Comparison of ENCODE assay signal across 13 mouse cellular contexts in the genomic region with DNA sequence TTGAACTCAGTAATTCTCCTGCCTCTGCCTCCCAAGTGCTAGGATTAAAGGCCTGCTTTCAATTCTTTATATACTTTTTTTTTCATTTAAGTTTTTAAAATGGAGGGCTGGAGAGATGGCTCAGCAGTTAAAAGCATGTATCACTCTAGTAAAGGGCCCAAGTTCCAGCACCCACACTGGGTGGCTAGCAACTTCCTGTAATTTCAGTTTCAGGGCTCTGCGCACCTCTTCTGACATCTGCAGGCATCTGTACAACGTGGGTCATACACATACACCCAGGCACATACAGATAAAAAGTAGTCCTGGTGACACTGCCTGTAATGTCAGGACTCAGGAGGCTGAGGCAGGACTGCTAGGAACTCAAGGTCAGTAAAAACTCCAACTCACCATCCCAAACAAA. TPM values are rescaled to one million over a fixed set of nuclear protein-coding genes. Genes with fewer than 3 reads are reported as not detected.
DNase-seq lines count a peak whose midpoint lies in the region; ATAC-seq lines count a peak whose summit lies in the region.
"Had no signal": no experiment of that assay in that cellular context is flagged by ENCODE, and none has a peak within 500 bp of the region (broad histone marks: within the 10 kb centered on the region; RNA-seq: fewer than 3 reads in every experiment).

No protein-coding gene starts in this region.

- no peaks in the 10 kb centered on the region for H3K36me3 ChIP-seq in liver, embryonic 11.5 days (ENCODE audit: control insufficient read depth, insufficient read depth, low read length)
- peaks cover 100% of the 10 kb centered on the region for H3K36me3 ChIP-seq in megakaryocyte, embryonic 14.5 days (replicated peaks; ENCODE audit: low read length)
- H3K36me3 ChIP-seq: hindbrain, embryonic 15.5 days; midbrain, embryonic 13.5 days had no signal

- H3K9ac ChIP-seq in liver, embryonic 11.5 days (ENCODE audit: low read depth, low read length): no peak overlapping the region
- H3K9ac ChIP-seq: hindbrain, embryonic 15.5 days; midbrain, embryonic 13.5 days had no signal

- peaks cover 24% of the 10 kb centered on the region for H3K4me1 ChIP-seq in liver, embryonic 11.5 days (replicated peaks; ENCODE audit: control insufficient read depth, insufficient read depth, low read length)
- H3K4me1 ChIP-seq in megakaryocyte, embryonic 14.5 days: peaks cover 79% of the 10 kb centered on the region
- H3K4me1 ChIP-seq: hindbrain, embryonic 15.5 days; midbrain, embryonic 13.5 days had no signal

- no peaks in the 10 kb centered on the region for H3K27me3 ChIP-seq in liver, embryonic 11.5 days (replicated peaks; ENCODE audit: control insufficient read depth, insufficient read depth, low read length)
- no peaks in the 10 kb centered on the region for H3K27me3 ChIP-seq in megakaryocyte, embryonic 14.5 days (replicated peaks)
- H3K27me3 ChIP-seq: hindbrain, embryonic 15.5 days; midbrain, embryonic 13.5 days had no signal

- whole genome bisulfite sequencing in liver, embryonic 11.5 days: 52% methylated on average over 2 of the region's 2 CpGs

- no peak overlapping the region for H3K4me2 ChIP-seq in liver, embryonic 11.5 days
- H3K4me2 ChIP-seq: hindbrain, embryonic 15.5 days; midbrain, embryonic 13.5 days had no signal

- no peak for DNase-seq in liver, embryonic 11.5 days (ENCODE audit: low spot score)
- no peak for DNase-seq in liver
- peak; percentile 74 for DNase-seq in T-cell, adult 2 months (ENCODE audit: low spot score)
- peak; percentile 35 for DNase-seq in thymus, postnatal 25 days
- no peak for DNase-seq in kidney, adult 11 months
- no peak for DNase-seq in adrenal gland, postnatal 10 days
- DNase-seq in heart, adult 11 months: no peak
- DNase-seq: cerebellum, adult 9-11 months; kidney, adult 8-10 months had no signal

- no peak overlapping the region for H3K4me3 ChIP-seq in liver, embryonic 11.5 days (ENCODE audit: low read depth, low read length)
- peak overlapping the region; percentile 90 for H3K4me3 ChIP-seq in megakaryocyte, embryonic 14.5 days (replicated peaks)
- H3K4me3 ChIP-seq: hindbrain, embryonic 15.5 days; midbrain, embryonic 13.5 days had no signal

- no peak overlapping the region; the same call in none of the 2 replicates for H3K27ac ChIP-seq in liver, embryonic 11.5 days (ENCODE audit: low read depth, low read length)
- H3K27ac ChIP-seq: hindbrain, embryonic 15.5 days; midbrain, embryonic 13.5 days; stomach, postnatal 0 days had no signal

- no peaks in the 10 kb centered on the region for H3K9me3 ChIP-seq in liver, embryonic 11.5 days (ENCODE audit: control insufficient read depth, low read length)
- no peaks in the 10 kb centered on the region for H3K9me3 ChIP-seq in megakaryocyte, embryonic 14.5 days
- H3K9me3 ChIP-seq: hindbrain, embryonic 15.5 days; midbrain, embryonic 13.5 days had no signal

- 0 out of 2 replicates have a peak, but pooled peaks have one; percentile 33 for ATAC-seq in liver, embryonic 11.5 days (replicated peaks; ENCODE audit: low FRiP score)
- ATAC-seq: midbrain, embryonic 13.5 days had no signal

RNA-seq across cellular contexts. Expression of a gene that starts 9.5 kb away (rescaled TPM):
- polyA plus RNA-seq in liver, embryonic 11.5 days (2014; fragmentation: Nextera tagmentation; extraction: Ambion mirVana): 252 and 292 TPM in 2 replicates
- polyA plus RNA-seq in megakaryocyte, embryonic 14.5 days (2012; ENCODE audit: insufficient read depth, low replicate concordance): 87.7 and 210 TPM in 2 replicates
- total RNA-seq in adrenal gland, postnatal 10 days (2021): 100 to 1,000 TPM; 113 to 123 TPM

RNA-seq across cellular contexts. Expression of a gene that starts 43.8 kb away (rescaled TPM):
- 102 and 120 TPM in 2 replicates for polyA plus RNA-seq in liver, embryonic 11.5 days (2014; fragmentation: Nextera tagmentation; extraction: Ambion mirVana)
- 10.8 TPM in 1 of 2 replicates, not detected in the other for polyA plus RNA-seq in megakaryocyte, embryonic 14.5 days (2012; ENCODE audit: insufficient read depth, low replicate concordance)
- total RNA-seq in adrenal gland, postnatal 10 days (2021): 10 to 100 TPM; 14.4 to 16.8 TPM

Comparison
In these comparisons a context has a peak if more than half of its experiments do, and no peak if none do; other contexts are left out.
1. DNase-seq: peak in T-cell, adult 2 months (single experiment) and thymus, postnatal 25 days (single experiment); none in liver, embryonic 11.5 days (single experiment), liver (single experiment), kidney, adult 11 months (single experiment), adrenal gland, postnatal 10 days (single experiment) and heart, adult 11 months (single experiment).